Mouse (Mus musculus) ES-E14 (cell line): Measurements from ENCODE around the gene Zfp174.

Source experiments
- HCFC1 ChIP-seq: IDR thresholded peaks from 2 replicates; pipeline ENCODE4 v1.6.1; 2012; ENCODE audit warnings: low read length, inconsistent platforms, borderline replicate concordance; ENCODE audit not compliant: insufficient read depth
- MAFK ChIP-seq: IDR thresholded peaks from 2 replicates; pipeline ENCODE4 v1.6.1; 2014; ENCODE audit warnings: mild to moderate bottlenecking, low read depth, low read length, inconsistent platforms; ENCODE audit not compliant: insufficient read depth

GRCm38 (mm10) chr16:3884201-3885064, 37.4 kb downstream of the Zfp174 start, which contains the start of the genes Zfp597 and Gm20695:
- TF ChIP-seq HCFC1: peak; percentile 92
- no peak for TF ChIP-seq MAFK
